Mouse (Mus musculus): ENCODE results near the gene Aurka. TPM values are rescaled to one million over a fixed set of nuclear protein-coding genes. Genes with fewer than 3 reads are reported as not detected.
A peak's percentile ranks its signal among the peaks of the same experiment; 100 is the strongest.

Aurka gene
- polyA plus RNA-seq, 1 experiment from 2014 or later, result 24.1 TPM

DNA sequence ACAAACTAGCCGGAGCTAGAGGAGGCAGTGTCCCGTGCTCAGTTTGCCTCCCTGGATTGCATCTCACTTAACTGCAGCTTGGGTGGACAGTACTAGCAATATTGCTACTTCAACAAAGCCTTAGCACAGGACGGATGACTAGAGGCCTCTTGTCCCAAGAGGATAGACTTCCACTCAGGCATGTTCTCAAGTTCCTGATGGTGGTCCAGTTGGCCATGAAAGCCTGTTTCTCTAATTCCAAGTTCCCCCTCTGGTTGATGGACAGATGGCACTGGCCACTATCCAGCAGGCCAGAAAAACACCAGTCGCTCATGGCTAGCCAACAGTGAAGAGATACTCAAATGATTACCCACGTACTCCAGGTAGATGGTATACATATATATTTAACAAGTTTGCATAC is 14.5 kb downstream of the Aurka start:
- Histone ChIP-seq H3K4me3 (ENCODE audit: low read depth, low read length) (no peak overlapping the region), H3K4me1 (replicated peaks; ENCODE audit: control insufficient read depth, insufficient read depth) (no peaks in the 10 kb centered on the region), H3K9ac (ENCODE audit: low read length) (no peak overlapping the region), H3K27ac (replicated peaks) (no peak overlapping the region), H3K4me2 (replicated peaks; ENCODE audit: low read depth) (no peak overlapping the region), H3K9me3 (ENCODE audit: control insufficient read depth, low read length) (no peaks in the 10 kb centered on the region), H3K36me3 (ENCODE audit: control insufficient read depth, insufficient read depth, low read length) (peaks cover 16% of the 10 kb centered on the region), H3K27me3 (ENCODE audit: control insufficient read depth, insufficient read depth, low read length) (no peaks in the 10 kb centered on the region)
- WGBS, result 88% methylated on average over 5 of the region's 5 CpGs
- DNase-seq (ENCODE audit: low spot score) (no peak), ATAC-seq (ENCODE audit: low FRiP score, low TSS enrichment) (no peak)
- no peak for TF ChIP-seq EP300 (optimal IDR thresholded peaks at IDR 0.05)

DNA sequence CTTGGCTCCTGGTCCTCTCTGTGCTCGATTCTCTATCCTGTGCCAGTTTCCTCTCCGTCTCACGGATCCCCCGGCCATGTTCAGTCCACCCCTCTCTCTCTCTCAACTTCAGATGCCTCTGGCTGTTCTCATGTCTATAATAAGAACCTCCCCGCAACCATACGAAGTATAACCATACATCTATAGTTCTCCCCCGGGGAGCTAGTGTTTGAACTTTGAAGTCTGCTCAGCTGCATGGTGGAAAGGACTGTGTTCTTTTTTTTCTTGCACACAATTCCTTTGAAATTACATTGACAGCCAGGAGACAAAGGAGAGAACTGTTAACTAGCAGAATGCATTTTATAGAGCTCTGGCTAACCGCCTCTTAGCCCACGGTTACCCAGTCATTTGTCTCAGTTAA is 15.6 kb downstream of the Aurka start:
- Histone ChIP-seq H3K4me2 (replicated peaks; ENCODE audit: low read depth) (no peak overlapping the region), H3K9ac (ENCODE audit: low read length) (no peak overlapping the region), H3K27me3 (ENCODE audit: control insufficient read depth, insufficient read depth, low read length) (no peaks in the 10 kb centered on the region), H3K9me3 (ENCODE audit: control insufficient read depth, low read length) (no peaks in the 10 kb centered on the region), H3K4me3 (ENCODE audit: low read depth, low read length) (no peak overlapping the region), H3K4me1 (replicated peaks; ENCODE audit: control insufficient read depth, insufficient read depth) (no peaks in the 10 kb centered on the region), H3K27ac (replicated peaks) (no peak overlapping the region), H3K36me3 (ENCODE audit: control insufficient read depth, insufficient read depth, low read length) (peaks cover 16% of the 10 kb centered on the region)
- DNase-seq (ENCODE audit: low spot score), result no peak
- TF ChIP-seq CTCF (IDR thresholded peaks at IDR 0.05; ENCODE audit: low read depth), result no peak
- TF ChIP-seq EP300 (optimal IDR thresholded peaks at IDR 0.05), result no peak
- ATAC-seq (ENCODE audit: low FRiP score, low TSS enrichment), result no peak
- 78% methylated on average over 9 of the region's 9 CpGs for WGBS

DNA sequence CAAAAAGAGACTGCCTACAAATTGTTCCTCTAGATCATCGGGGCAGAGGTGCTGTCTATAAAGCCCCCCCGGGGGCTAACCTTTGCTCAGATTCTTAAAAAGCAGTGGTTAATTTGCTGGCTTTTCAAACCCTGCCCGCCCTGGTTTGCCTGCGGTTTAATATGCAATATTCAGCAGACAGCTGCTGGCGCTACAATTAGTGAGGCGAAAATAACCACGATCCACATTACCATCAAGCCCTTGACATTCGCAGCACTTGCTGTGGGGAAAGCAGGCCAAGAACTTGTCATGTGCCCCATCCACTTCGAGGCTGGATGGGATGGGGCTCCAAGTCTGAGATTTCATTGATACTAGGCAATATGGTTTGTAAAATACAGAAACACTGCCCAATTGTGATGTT is 17.1 kb downstream of the Aurka start:
- Histone ChIP-seq H3K4me2 (replicated peaks; ENCODE audit: low read depth) (no peak overlapping the region), H3K4me3 (ENCODE audit: low read depth, low read length) (no peak overlapping the region), H3K9me3 (ENCODE audit: control insufficient read depth, low read length) (no peaks in the 10 kb centered on the region), H3K4me1 (replicated peaks; ENCODE audit: control insufficient read depth, insufficient read depth) (0 out of 2 replicates have a peak, but pooled peaks cover 3% of the 10 kb centered on the region), H3K9ac (ENCODE audit: low read length) (no peak overlapping the region), H3K36me3 (ENCODE audit: control insufficient read depth, insufficient read depth, low read length) (peaks cover 12% of the 10 kb centered on the region), H3K27ac (replicated peaks) (no peak overlapping the region), H3K27me3 (ENCODE audit: control insufficient read depth, insufficient read depth, low read length) (no peaks in the 10 kb centered on the region)
- TF ChIP-seq CTCF (IDR thresholded peaks at IDR 0.05; ENCODE audit: low read depth) (no peak), EP300 (optimal IDR thresholded peaks at IDR 0.05) (no peak)
- DNase-seq (ENCODE audit: low spot score), result no peak
- 85% methylated on average over 9 of the region's 9 CpGs for WGBS
- ATAC-seq (ENCODE audit: low FRiP score, low TSS enrichment), result no peak

DNA sequence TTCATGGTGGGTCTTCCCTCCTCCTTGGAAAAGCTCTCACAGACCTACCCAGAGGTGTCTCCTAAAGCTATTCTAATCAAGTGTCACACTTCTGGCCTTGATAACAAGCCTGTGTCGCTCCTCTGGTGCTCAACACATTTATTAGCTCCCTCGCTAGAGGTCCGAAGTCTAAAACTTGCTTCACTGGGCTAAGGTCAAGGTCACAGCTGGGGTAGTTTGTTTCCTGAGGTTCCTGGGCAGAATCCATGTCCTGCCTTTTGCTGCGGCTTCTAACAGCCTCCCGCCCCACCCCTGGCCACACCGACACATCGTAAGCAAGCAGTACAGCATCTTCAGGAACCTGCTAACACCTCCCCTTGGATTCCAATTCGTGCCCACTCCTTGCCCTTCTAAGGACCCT is 19.6 kb downstream of the Aurka start:
- H3K9ac ChIP-seq (ENCODE audit: low read length), result no peak overlapping the region
- DNase-seq (ENCODE audit: low spot score) (no peak), ATAC-seq (ENCODE audit: low FRiP score, low TSS enrichment) (no peak)
- WGBS, result 69% methylated on average over 8 of the region's 8 CpGs
- H3K4me2 ChIP-seq (replicated peaks; ENCODE audit: low read depth), result no peak overlapping the region
- TF ChIP-seq CTCF (IDR thresholded peaks at IDR 0.05; ENCODE audit: low read depth), result no peak
- TF ChIP-seq EP300 (optimal IDR thresholded peaks at IDR 0.05), result no peak
- H3K27me3 ChIP-seq (ENCODE audit: control insufficient read depth, insufficient read depth, low read length), result no peaks in the 10 kb centered on the region
- H3K36me3 ChIP-seq (ENCODE audit: control insufficient read depth, insufficient read depth, low read length), result peaks cover 3% of the 10 kb centered on the region; the same call in 1 of the 2 replicates
- no peaks in the 10 kb centered on the region for H3K9me3 ChIP-seq (ENCODE audit: control insufficient read depth, low read length)
- no peak overlapping the region for H3K27ac ChIP-seq (replicated peaks)
- H3K4me3 ChIP-seq (ENCODE audit: low read depth, low read length), result no peak overlapping the region
- 0 out of 2 replicates have a peak, but pooled peaks cover 3% of the 10 kb centered on the region for H3K4me1 ChIP-seq (replicated peaks; ENCODE audit: control insufficient read depth, insufficient read depth)

DNA sequence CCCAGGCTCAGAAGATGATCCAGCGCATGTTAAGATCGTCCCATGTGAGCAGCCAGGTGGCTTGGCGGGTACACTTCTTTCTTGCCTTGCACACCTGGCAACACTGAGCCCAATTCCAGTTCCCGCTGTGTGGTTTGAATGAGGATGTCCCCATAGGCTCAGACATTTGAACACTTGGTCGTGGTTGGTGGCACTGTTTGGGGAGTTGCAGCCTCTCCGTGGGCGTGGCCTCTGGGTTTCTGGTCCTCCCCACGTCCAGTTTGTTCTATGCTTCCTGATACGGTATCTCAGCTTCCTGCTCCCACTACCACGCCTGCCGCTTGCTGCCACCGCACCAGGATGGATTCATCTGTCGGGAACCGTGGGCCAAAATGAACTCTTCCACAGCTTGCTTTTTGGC is 20.6 kb downstream of the Aurka start:
- Histone ChIP-seq H3K4me3 (ENCODE audit: low read depth, low read length) (no peak overlapping the region), H3K9ac (ENCODE audit: low read length) (no peak overlapping the region), H3K4me1 (replicated peaks; ENCODE audit: control insufficient read depth, insufficient read depth) (0 out of 2 replicates have a peak, but pooled peaks cover 3% of the 10 kb centered on the region), H3K4me2 (replicated peaks; ENCODE audit: low read depth) (no peak overlapping the region), H3K9me3 (ENCODE audit: control insufficient read depth, low read length) (no peaks in the 10 kb centered on the region), H3K27ac (replicated peaks) (no peak overlapping the region), H3K36me3 (ENCODE audit: control insufficient read depth, insufficient read depth, low read length) (no peaks in the 10 kb centered on the region; the same call in 1 of the 2 replicates), H3K27me3 (ENCODE audit: control insufficient read depth, insufficient read depth, low read length) (no peaks in the 10 kb centered on the region)
- peak; percentile 39 for DNase-seq (ENCODE audit: low spot score)
- 77% methylated on average over 14 of the region's 14 CpGs for WGBS
- TF ChIP-seq EP300 (optimal IDR thresholded peaks at IDR 0.05) (no peak), CTCF (IDR thresholded peaks at IDR 0.05; ENCODE audit: low read depth) (no peak)
- ATAC-seq (ENCODE audit: low FRiP score, low TSS enrichment), result no peak

DNA sequence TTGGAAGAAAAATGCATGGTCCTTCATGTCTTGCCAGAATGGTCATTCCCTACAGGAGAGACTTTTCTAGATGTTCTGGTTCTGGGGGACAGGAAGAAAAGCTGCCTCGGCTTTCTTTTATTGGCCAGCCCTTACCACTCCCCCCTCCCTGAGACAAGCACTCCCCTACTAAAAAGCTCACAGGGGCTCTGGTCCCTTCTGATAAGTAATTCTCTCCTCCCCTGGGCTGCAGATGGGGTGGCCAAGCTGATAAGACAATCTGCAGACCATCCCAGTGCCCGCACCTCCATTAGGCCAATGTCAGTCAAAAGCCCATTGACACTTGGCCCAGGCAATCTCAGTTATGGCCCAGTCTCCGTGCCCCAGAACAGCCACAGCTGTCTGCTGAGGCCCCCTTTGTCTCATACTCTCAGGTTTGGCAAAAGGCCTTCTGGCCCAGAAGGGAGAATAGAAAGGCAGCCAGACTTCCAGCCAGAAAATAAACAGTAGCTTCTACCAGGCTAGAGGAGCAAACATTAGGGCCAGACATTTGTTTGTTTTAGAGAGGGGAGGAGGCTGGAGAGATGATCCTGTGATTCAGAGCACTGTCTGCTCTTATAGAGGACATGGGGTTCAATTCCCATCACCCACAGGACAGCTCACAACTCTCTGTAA is 21.9 kb downstream of the Aurka start:
- H3K9me3 ChIP-seq (ENCODE audit: control insufficient read depth, low read length), result no peaks in the 10 kb centered on the region
- no peak overlapping the region for H3K4me2 ChIP-seq (replicated peaks; ENCODE audit: low read depth)
- H3K9ac ChIP-seq (ENCODE audit: low read length), result no peak overlapping the region
- H3K4me1 ChIP-seq (replicated peaks; ENCODE audit: control insufficient read depth, insufficient read depth), result 0 out of 2 replicates have a peak, but pooled peaks cover 3% of the 10 kb centered on the region
- no peak for DNase-seq (ENCODE audit: low spot score)
- no peak overlapping the region for H3K27ac ChIP-seq (replicated peaks)
- no peak overlapping the region for H3K4me3 ChIP-seq (ENCODE audit: low read depth, low read length)
- WGBS, result 25% methylated on average over 3 of the region's 3 CpGs
- no peaks in the 10 kb centered on the region for H3K27me3 ChIP-seq (ENCODE audit: control insufficient read depth, insufficient read depth, low read length)
- ATAC-seq (ENCODE audit: low FRiP score, low TSS enrichment), result no peak
- H3K36me3 ChIP-seq (ENCODE audit: control insufficient read depth, insufficient read depth, low read length), result no peaks in the 10 kb centered on the region; the same call in 1 of the 2 replicates
- no peak for TF ChIP-seq EP300 (optimal IDR thresholded peaks at IDR 0.05)
- no peak for TF ChIP-seq CTCF (IDR thresholded peaks at IDR 0.05; ENCODE audit: low read depth)
